Mouse (Mus musculus) E14TG2a.4 (cell line): Measurements from ENCODE around the gene Sorcs1.

Experiments used
- CTCF ChIP-seq: conservative IDR thresholded peaks from 2 replicates; pipeline ENCODE4 v1.5.1; 2014; ENCODE audit warnings: low read length
- NANOG ChIP-seq: IDR thresholded peaks from 2 replicates; pipeline ENCODE4 v1.6.1; 2014; ENCODE audit warnings: borderline replicate concordance, low read length, mixed read lengths

DNA sequence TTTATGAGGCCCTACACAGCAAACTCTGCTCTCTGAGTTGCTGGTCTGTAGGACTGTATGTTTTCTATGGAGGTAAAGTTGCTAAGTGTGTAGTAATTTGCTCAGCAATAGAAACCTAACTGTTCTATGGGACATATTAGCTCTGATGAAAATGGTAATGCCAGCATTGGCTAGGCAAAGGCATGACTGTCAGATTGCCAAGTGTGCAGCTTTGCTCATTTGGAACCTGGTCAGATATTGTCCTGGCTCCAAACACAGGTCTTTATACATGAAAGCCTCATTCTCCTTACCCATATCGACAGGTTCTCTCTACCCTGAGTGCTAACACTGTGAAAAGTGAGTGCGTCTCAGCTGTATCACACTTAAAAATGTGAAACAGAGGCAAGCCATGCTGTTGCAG lies 280.1 kb downstream of the Sorcs1 start:
- no peak for TF ChIP-seq CTCF
- no peak for TF ChIP-seq NANOG
